Mouse (Mus musculus): ENCODE measurements around the gene Nlgn2.

DNA sequence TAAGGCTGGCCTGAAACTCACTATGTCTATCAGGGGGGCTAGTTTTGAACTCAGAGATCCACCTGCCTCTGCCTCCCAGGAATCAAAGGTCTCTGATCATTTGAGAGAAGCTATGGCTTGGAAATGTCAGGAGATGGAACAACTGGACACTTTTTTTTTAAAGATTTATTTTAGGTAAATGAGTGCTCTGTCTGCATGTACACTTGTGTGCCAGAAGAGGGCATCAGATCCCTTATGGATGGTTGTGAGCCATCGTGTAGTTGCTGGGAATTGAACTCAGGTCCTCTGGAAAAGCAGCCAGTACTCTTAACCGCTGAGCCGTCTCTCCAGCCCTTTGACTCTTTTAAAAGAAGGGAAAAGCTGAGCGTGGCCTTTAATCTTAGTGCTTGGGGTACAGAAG lies 31.2 kb downstream of the Nlgn2 start:
- TF ChIP-seq USF1 (IDR thresholded peaks at IDR 0.05; ENCODE audit: low read depth, low read length) (no peak), POLR2A (IDR thresholded peaks at IDR 0.05; ENCODE audit: control insufficient read depth in 1 of 2, insufficient read depth in 1 of 2, low read depth in 1 of 2, low read length in 2 of 2, poor library complexity in 1 of 2) (no peak), USF2 (IDR thresholded peaks at IDR 0.05; ENCODE audit: borderline replicate concordance in 1 of 2, insufficient read depth in 1 of 2, low read depth in 1 of 2, low read length in 2 of 2) (no peak), MAX (IDR thresholded peaks at IDR 0.05; ENCODE audit: low read length) (no peak), MAFK (IDR thresholded peaks at IDR 0.05; ENCODE audit: borderline replicate concordance, low read depth, low read length) (no peak)
